Mouse (Mus musculus) forebrain, embryonic 13.5 days (tissue): ENCODE measurements around the gene Dgki. TPM values are rescaled to one million over a fixed set of nuclear protein-coding genes. Genes with fewer than 3 reads are reported as not detected.

Experiments used
- ATAC-seq: fragments of 200-750 bp; cut with Nextera tagmentation; 2 replicates; pipeline ENCODE4 v1.8.0; 2017
- H3K27ac ChIP-seq: fragments of 300-500 bp; sonication (generic); 2 replicates; pipeline ENCODE4 v1.5.1; 2015; ENCODE audit warnings: inconsistent platforms, mild to moderate bottlenecking, moderate library complexity
- H3K27me3 ChIP-seq: fragments of 300-500 bp; sonication (generic); 2 replicates; pipeline ENCODE4 v1.6.1; 2015; ENCODE audit warnings: mild to moderate bottlenecking, inconsistent platforms
- H3K36me3 ChIP-seq: fragments of 300-500 bp; sonication (generic); 2 replicates; pipeline ENCODE4 v1.6.1; 2015; ENCODE audit warnings: mild to moderate bottlenecking, inconsistent platforms; ENCODE audit not compliant: poor library complexity, severe bottlenecking
- H3K4me1 ChIP-seq: fragments of 300-500 bp; sonication (generic); 2 replicates; pipeline ENCODE4 v1.6.1; 2015; ENCODE audit warnings: inconsistent platforms
- H3K4me2 ChIP-seq: fragments of 300-500 bp; sonication (generic); 2 replicates; pipeline ENCODE4 v1.6.1; 2015; ENCODE audit warnings: inconsistent platforms, mild to moderate bottlenecking, moderate library complexity
- H3K4me3 ChIP-seq: fragments of 300-500 bp; sonication (generic); 2 replicates; pipeline ENCODE4 v1.5.1; 2015; ENCODE audit warnings: mild to moderate bottlenecking, inconsistent platforms
- H3K9ac ChIP-seq: fragments of 300-500 bp; sonication (generic); 2 replicates; pipeline ENCODE4 v1.6.1; 2015; ENCODE audit warnings: mild to moderate bottlenecking, inconsistent platforms
- H3K9me3 ChIP-seq: fragments of 300-500 bp; sonication (generic); replicated peaks from 2 replicates; pipeline ENCODE4 v1.6.1; 2016; ENCODE audit warnings: inconsistent platforms
- WGBS: fragments of 180-500 bp; shearing (Covaris S2); methylation state at CpG from one replicate; pipeline ENCODE4 v1.1.7; 2015; 5-methylcytosine and 5-hydroxymethylcytosine counted together
- polyA plus RNA-seq: library from polyadenylated mRNA; unstranded; fragments of >200 nt; fragmentation: Nextera tagmentation; extraction: Ambion mirVana; gene quantifications from 2 replicates; pipeline ENCODE4 v1.2.1, GENCODE M21; 2015

Dgki gene
- polyA plus RNA-seq, 1 experiment from 2014 or later, result 4.3 TPM

DNA sequence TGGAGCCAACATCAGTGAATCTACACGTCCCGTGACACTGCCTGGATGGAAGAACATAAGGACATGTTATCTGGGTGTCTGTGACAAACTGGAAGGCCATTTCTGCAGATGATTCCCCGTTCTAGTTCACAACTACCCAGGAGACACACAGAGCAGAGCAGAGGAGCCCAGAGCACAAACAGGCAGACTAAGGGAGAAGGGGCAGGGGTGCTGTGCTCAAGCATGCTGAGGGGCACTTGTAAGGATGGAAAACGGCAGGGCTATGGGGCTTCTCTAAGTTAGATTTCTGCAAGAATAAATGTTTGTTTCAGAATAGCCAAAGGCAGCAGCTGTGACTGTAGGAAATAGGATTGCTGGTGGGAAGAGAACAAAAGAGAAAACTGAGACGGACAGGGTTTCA lies 408.2 kb downstream of the Dgki start:
- Histone ChIP-seq H3K9me3 (no peaks in the 10 kb centered on the region), H3K27me3 (no peaks in the 10 kb centered on the region), H3K27ac (no peak overlapping the region), H3K36me3 (no peaks in the 10 kb centered on the region), H3K4me1 (peaks cover 4% of the 10 kb centered on the region; the same call in 1 of the 2 replicates), H3K4me3 (no peak overlapping the region), H3K9ac (no peak overlapping the region), H3K4me2 (no peak overlapping the region)
- 83% methylated on average over 5 of the region's 5 CpGs for WGBS
- no peak for ATAC-seq

DNA sequence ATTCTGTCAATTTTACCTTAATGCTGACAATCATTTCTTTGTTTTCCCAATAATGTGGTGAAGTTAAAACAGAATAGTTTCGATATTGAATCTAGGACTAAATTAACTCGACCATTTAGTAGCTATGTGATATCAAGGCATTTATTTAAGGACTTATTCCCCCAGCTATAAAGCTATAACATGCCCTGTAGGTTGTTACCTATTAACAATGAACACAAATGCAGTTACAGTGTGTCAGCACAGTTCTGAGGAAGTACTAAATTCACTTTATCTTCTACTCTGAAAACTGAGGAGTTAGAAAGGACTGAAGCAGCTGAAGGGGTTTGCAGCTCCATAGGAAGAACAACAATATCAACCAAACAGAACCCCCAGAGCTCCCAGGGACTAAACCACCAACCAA lies 409.2 kb downstream of the Dgki start:
- H3K4me3 ChIP-seq, result no peak overlapping the region
- no peaks in the 10 kb centered on the region for H3K9me3 ChIP-seq
- no peak for ATAC-seq
- H3K36me3 ChIP-seq, result no peaks in the 10 kb centered on the region
- 46% methylated on average over 2 of the region's 2 CpGs for WGBS
- no peak overlapping the region for H3K9ac ChIP-seq
- no peak overlapping the region for H3K4me2 ChIP-seq
- peaks cover 4% of the 10 kb centered on the region; the same call in 1 of the 2 replicates for H3K4me1 ChIP-seq
- peaks cover 5% of the 10 kb centered on the region; the same call in 1 of the 2 replicates for H3K27me3 ChIP-seq
- H3K27ac ChIP-seq, result no peak overlapping the region

DNA sequence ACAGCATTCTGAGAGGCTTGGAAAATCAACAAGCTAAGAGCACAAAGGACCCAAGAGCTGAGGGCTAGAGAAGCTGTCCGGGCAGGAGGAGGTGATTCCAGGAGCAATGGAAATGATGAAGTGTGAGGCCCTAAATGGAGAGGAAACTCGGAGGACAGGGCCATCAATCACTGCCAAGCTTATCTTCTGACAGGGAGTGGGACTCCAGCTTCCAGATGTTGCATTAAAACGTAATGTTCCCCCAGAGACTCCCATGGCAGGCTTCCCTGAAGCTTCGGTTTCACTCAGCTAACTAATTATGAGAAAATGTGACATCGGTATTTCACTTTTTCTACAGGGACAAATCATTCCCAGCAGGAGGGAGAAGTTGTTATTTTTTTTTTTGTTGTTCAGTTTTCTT lies 409.7 kb downstream of the Dgki start:
- H3K4me1 ChIP-seq, result peaks cover 4% of the 10 kb centered on the region; the same call in 1 of the 2 replicates
- H3K9ac ChIP-seq, result no peak overlapping the region
- H3K27ac ChIP-seq, result no peak overlapping the region
- no peak for ATAC-seq
- no peaks in the 10 kb centered on the region for H3K36me3 ChIP-seq
- H3K4me2 ChIP-seq, result no peak overlapping the region
- H3K27me3 ChIP-seq, result peaks cover 5% of the 10 kb centered on the region; the same call in 1 of the 2 replicates
- no peaks in the 10 kb centered on the region for H3K9me3 ChIP-seq
- no peak overlapping the region for H3K4me3 ChIP-seq
- 35% methylated on average over 5 of the region's 5 CpGs for WGBS

DNA sequence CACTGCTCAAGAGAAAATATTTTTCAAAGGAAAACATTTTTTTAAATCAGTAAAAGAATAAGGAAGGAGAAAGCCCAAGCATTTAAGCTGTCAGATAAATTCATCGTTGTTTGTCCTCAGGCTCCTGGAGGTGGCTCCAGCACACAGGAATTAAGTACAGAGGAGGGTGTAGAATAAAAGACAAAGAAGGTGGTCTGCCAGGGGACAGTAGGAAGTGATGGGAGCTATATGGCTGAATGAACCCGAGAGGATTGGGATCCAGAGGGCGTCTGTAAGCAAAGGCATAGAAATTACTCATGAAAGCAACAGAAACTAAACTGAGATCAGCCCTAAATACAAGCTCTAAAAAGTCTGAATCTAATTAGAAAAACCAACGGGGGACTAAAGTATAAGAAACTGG lies 418.7 kb downstream of the Dgki start:
- Histone ChIP-seq H3K36me3 (no peaks in the 10 kb centered on the region), H3K27ac (no peak overlapping the region), H3K27me3 (peaks cover 19% of the 10 kb centered on the region), H3K9ac (peak overlapping the region; percentile 9; the same call in 1 of the 2 replicates), H3K4me2 (peak overlapping the region; percentile 2; the same call in 1 of the 2 replicates), H3K4me1 (peaks cover 21% of the 10 kb centered on the region), H3K9me3 (no peaks in the 10 kb centered on the region), H3K4me3 (no peak overlapping the region)
- WGBS, result 1% methylated on average over 4 of the region's 4 CpGs
- ATAC-seq, result no peak

DNA sequence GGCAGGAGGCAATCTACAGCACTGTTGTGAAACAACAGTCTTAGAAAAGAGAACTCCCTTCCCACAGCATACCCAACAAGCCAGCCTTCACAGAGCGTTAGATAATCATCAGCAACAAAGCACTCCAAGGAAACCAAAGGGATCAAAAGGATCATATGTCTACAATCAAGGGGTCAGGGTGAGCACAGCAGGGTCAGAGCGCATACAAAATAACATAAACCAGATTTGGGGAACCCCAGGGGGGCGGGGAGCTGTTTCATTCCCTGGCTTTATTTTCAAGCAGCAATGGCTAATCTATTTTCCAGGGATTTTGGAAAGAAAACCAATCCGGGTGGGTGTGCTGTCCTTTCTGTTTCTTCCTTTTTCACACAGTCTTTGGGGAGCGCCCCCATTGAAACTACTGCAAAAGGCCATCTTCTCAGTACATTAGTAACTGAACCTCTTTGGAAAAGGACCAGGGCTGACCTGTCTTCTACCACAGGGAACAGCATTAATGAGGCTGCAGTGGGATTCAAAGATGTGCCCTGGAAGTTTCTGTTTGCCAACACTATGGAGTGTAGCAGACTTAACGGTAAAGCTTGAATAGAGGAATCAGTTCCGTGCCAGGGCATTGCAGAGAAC lies 419.2 kb downstream of the Dgki start:
- no peak overlapping the region for H3K27ac ChIP-seq
- H3K4me3 ChIP-seq, result no peak overlapping the region
- ATAC-seq, result peak; percentile 54
- H3K4me2 ChIP-seq, result peak overlapping the region; percentile 2; the same call in 1 of the 2 replicates
- peaks cover 25% of the 10 kb centered on the region for H3K4me1 ChIP-seq
- WGBS, result 6% methylated on average over 7 of the region's 7 CpGs
- peak overlapping the region; percentile 9; the same call in 1 of the 2 replicates for H3K9ac ChIP-seq
- no peaks in the 10 kb centered on the region for H3K9me3 ChIP-seq
- no peaks in the 10 kb centered on the region for H3K36me3 ChIP-seq
- H3K27me3 ChIP-seq, result peaks cover 19% of the 10 kb centered on the region

DNA sequence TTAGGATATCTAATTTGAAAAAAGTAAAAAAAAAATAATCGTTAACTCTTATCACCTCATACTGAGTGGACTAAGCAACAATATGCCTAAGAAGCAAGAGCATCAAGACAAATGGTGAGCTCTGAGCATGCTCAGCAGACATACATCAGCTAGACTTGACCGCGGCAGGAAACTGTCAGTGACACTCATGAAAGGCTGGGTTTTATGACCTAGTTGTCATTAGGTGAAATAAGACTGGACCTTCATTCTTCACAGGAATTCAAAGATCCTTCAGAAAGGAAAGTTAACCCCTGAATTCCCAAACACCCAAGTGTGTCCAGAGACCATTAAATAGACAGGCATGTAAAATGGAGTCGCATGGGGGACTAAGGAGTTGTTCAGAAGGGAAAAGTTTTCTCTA lies 422.6 kb downstream of the Dgki start:
- Histone ChIP-seq H3K27ac (no peak overlapping the region), H3K4me1 (peaks cover 34% of the 10 kb centered on the region), H3K27me3 (peaks cover 19% of the 10 kb centered on the region), H3K9ac (no peak overlapping the region), H3K9me3 (no peaks in the 10 kb centered on the region), H3K4me3 (no peak overlapping the region), H3K36me3 (no peaks in the 10 kb centered on the region), H3K4me2 (no peak overlapping the region)
- WGBS, result 82% methylated on average over 4 of the region's 4 CpGs
- no peak for ATAC-seq

DNA sequence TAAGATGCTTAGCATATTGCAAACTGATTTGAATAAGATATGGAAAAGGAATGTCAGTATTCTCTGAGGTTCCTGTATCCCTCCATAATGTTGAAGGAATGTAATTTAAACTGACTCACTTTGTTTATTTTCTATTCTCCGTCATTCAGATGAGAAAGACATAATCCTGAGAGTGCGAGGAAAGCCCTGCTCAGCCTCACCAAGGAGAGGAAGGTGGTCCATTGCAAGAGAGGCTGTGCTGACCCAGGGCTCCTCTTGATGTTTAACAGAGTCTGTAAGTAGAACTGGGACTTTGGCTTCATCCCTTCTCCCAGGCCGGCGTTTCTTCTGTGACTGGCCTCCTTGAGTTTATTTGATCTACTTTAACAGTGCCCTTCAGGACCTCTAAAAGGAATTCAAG lies 423.6 kb downstream of the Dgki start:
- no peaks in the 10 kb centered on the region for H3K36me3 ChIP-seq
- peaks cover 19% of the 10 kb centered on the region for H3K27me3 ChIP-seq
- peak; percentile 47 for ATAC-seq
- no peak overlapping the region for H3K4me3 ChIP-seq
- no peak overlapping the region for H3K4me2 ChIP-seq
- no peak overlapping the region for H3K9ac ChIP-seq
- H3K27ac ChIP-seq, result no peak overlapping the region
- WGBS, result 28% methylated on average over 4 of the region's 4 CpGs
- H3K9me3 ChIP-seq, result no peaks in the 10 kb centered on the region
- peaks cover 31% of the 10 kb centered on the region for H3K4me1 ChIP-seq

DNA sequence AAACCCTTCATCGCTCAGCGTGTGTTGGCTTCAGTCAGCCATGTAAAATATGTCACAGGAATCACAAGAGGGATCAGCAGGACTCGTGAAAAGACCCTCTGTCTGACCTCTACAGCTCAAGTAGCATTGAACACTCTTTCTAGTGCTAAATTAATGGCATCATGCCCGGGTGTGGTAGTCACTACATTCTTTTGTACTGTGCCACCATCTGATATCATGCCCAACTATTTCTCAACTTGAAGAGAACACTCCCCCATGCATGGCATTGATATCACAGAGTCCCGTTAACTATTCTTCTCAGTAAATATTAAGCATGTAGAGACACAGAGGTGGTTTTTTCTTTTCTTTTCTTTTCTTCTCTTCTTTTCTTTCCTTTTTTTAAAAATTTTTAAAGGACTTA lies 424.1 kb downstream of the Dgki start:
- Histone ChIP-seq H3K4me3 (no peak overlapping the region), H3K9ac (no peak overlapping the region), H3K27ac (no peak overlapping the region), H3K9me3 (no peaks in the 10 kb centered on the region), H3K4me1 (peaks cover 26% of the 10 kb centered on the region), H3K27me3 (peaks cover 19% of the 10 kb centered on the region), H3K36me3 (no peaks in the 10 kb centered on the region), H3K4me2 (no peak overlapping the region)
- peak; percentile 72 for ATAC-seq
- 7% methylated on average over 5 of the region's 5 CpGs for WGBS

DNA sequence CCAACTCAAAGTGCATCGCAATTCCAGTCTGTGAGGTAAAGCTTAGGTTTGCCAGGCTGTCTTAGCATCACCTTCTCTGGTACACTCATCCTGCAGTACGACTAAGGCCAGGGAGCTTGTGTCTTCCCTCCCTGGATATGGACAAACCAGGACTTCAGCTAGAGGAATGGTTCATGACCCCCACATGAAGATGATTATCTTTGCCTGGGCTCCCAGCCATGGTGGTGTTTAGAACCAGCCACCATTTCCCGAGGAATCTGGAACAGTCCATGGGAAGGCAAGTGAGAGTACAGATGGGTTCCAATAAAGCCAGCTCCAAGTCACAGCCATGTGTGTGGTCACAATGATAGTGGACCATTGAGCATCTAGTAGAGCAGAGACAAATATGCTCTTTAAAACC lies 427.1 kb downstream of the Dgki start:
- 96% methylated on average over 3 of the region's 3 CpGs for WGBS
- H3K27me3 ChIP-seq, result peaks cover 6% of the 10 kb centered on the region
- H3K9ac ChIP-seq, result no peak overlapping the region
- no peaks in the 10 kb centered on the region for H3K36me3 ChIP-seq
- ATAC-seq, result no peak
- no peaks in the 10 kb centered on the region for H3K9me3 ChIP-seq
- H3K4me2 ChIP-seq, result no peak overlapping the region
- H3K27ac ChIP-seq, result no peak overlapping the region
- peaks cover 19% of the 10 kb centered on the region for H3K4me1 ChIP-seq
- H3K4me3 ChIP-seq, result no peak overlapping the region

DNA sequence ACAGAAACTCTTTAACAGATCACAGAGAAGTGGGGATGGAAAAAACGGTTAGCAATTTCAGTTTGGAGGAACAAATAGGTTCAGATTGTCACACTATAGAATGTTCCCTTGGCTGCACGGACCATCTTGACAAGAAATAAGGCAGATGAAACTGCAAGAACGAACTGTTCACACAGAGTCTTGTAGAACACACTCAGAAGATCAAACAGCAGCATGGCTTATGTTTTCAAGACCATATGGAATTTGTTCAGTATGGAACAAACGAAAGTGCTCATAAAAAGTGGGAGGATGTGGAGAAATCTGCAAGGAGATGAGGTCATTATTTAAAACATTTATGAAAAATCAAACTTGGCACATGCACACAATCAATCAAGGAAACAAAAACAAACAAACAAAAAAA lies 431.8 kb downstream of the Dgki start:
- Histone ChIP-seq H3K27me3 (0 out of 2 replicates have a peak, but pooled peaks cover 3% of the 10 kb centered on the region), H3K4me2 (no peak overlapping the region), H3K9me3 (no peaks in the 10 kb centered on the region), H3K4me1 (no peaks in the 10 kb centered on the region), H3K27ac (no peak overlapping the region), H3K9ac (no peak overlapping the region), H3K4me3 (no peak overlapping the region), H3K36me3 (no peaks in the 10 kb centered on the region)
- WGBS, result 77% methylated on average over 4 of the region's 4 CpGs
- no peak for ATAC-seq

DNA sequence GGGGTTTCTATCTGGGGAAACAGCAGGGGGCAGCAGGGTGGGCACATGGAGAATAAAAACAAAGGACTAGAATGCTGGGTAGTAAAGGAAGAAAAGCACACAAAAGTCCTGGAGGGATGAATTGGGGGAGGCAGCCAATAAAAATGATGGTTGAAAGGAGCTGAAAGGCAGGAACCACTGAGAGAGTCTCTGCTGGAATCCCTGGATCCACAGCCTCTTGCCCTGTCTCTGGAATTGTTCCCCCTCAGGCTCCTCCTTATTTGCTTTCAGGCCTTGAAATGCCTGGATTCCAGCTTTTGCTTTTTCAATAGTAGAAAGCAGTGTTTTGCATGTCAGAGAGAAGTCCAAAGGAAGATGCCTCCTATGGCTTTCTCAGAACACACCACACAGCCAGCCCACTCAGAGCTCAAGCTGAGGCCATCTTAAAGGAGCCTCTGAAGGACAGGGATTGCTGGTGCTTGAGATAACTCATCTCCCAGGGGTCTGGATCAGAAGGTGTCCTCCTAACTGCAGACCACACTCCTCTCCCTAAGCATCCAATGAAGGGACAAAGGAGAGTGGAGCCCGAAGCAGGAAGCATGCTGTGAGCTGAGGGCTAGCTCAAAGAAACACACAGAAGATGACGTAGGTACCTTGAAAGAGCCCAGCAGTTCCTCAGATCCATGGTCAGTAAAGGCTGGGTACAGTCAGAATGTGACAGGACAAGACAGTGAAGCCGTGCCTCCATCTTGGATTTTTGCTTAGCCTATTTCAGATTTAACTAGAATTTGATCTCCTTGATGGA lies 441.5 kb downstream of the Dgki start:
- 29% methylated on average over 3 of the region's 3 CpGs for WGBS
- H3K27me3 ChIP-seq, result no peaks in the 10 kb centered on the region
- ATAC-seq, result peak; percentile 70; the same call in 1 of the 2 replicates
- peak overlapping the region; percentile 75 for H3K27ac ChIP-seq
- no peak overlapping the region for H3K4me2 ChIP-seq
- H3K9ac ChIP-seq, result no peak overlapping the region
- peaks cover 17% of the 10 kb centered on the region for H3K4me1 ChIP-seq
- no peaks in the 10 kb centered on the region for H3K9me3 ChIP-seq
- H3K4me3 ChIP-seq, result no peak overlapping the region
- no peaks in the 10 kb centered on the region for H3K36me3 ChIP-seq

DNA sequence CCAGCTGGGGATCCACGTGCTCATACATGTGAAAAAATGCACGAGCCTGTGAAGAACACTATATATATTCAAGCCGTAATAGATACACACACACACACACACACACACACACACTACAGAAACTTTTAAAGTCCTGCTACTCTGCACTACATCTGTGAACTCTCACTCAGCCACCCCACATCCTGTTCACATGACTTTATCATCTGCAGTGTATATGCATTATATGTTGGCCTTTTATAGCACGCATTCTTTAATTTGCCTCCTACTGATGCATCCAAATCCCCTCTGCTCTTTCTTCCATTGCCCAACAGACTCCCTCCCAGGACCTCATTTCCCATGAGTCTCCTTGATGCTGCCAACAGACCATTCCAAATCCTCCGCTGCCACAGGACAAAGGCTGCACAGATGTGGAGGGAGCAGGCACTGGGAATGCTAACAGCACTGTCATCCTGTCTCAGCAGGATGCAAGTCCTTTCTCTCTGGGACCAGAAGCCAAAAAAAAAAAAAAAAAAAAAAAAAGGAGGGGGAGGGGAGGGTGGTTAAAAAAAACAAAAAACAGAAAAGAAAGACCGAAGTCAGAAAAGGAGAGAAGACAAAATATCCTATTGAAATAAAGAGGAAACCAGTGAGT lies 442.2 kb downstream of the Dgki start:
- peak overlapping the region; percentile 42 for H3K27ac ChIP-seq
- 21% methylated on average over 6 of the region's 6 CpGs for WGBS
- no peaks in the 10 kb centered on the region for H3K36me3 ChIP-seq
- no peaks in the 10 kb centered on the region for H3K27me3 ChIP-seq
- no peak overlapping the region for H3K9ac ChIP-seq
- ATAC-seq, result peak; percentile 81; the same call in 1 of the 2 replicates
- peaks cover 17% of the 10 kb centered on the region for H3K4me1 ChIP-seq
- H3K4me2 ChIP-seq, result no peak overlapping the region
- H3K9me3 ChIP-seq, result no peaks in the 10 kb centered on the region
- H3K4me3 ChIP-seq, result no peak overlapping the region
